ENCODE assay signal across 10 mouse cellular contexts in genomic region chr8:89007114-89007513, GRCm38 (mm10). TPM values are rescaled to one million over a fixed set of nuclear protein-coding genes. Genes with fewer than 3 reads are reported as not detected.
A peak's percentile ranks its signal among the peaks of the same experiment; 100 is the strongest.
DNase-seq lines count a peak whose midpoint lies in the region; ATAC-seq and TF ChIP-seq lines count a peak whose summit lies in the region.
"Had no signal": no experiment of that assay in that cellular context is flagged by ENCODE, and none has a peak within 500 bp of the region (broad histone marks: within the 10 kb centered on the region; RNA-seq: fewer than 3 reads in every experiment).

No protein-coding gene starts in this region.

- DNase-seq in liver, embryonic 11.5 days (ENCODE audit: low spot score) = no peak
- no peak for DNase-seq in liver
- no peak for DNase-seq in hindbrain, embryonic 14.5 days (ENCODE audit: low spot score)
- no peak for DNase-seq in liver, embryonic 14.5 days (ENCODE audit: low read depth in 3 of 3, low spot score in 3 of 3)
- no peak for DNase-seq in left cerebral cortex, adult 9 months (ENCODE audit: low spot score in 2 of 2)
- no peak for DNase-seq in adrenal gland, postnatal 36 days
- no peak for DNase-seq in urinary bladder, adult 2 months (ENCODE audit: low spot score)
- DNase-seq: cerebellum, adult 8-10 months; right cerebral cortex, postnatal 14 days had no signal

- no peaks in the 10 kb centered on the region for H3K36me3 ChIP-seq in liver, embryonic 11.5 days (ENCODE audit: control insufficient read depth, insufficient read depth, low read length)
- H3K36me3 ChIP-seq in hindbrain, embryonic 14.5 days (replicated peaks; ENCODE audit: control insufficient read depth, insufficient read depth) = no peaks in the 10 kb centered on the region
- no peaks in the 10 kb centered on the region for H3K36me3 ChIP-seq in liver, embryonic 14.5 days (replicated peaks; ENCODE audit: control insufficient read depth, insufficient read depth, low read depth)
- no peaks in the 10 kb centered on the region for H3K36me3 ChIP-seq in stomach, embryonic 16.5 days (ENCODE audit: control insufficient read depth, insufficient read depth, low read length)

- no peaks in the 10 kb centered on the region; the same call in 1 of the 2 replicates for H3K4me1 ChIP-seq in liver, embryonic 11.5 days (replicated peaks; ENCODE audit: control insufficient read depth, insufficient read depth, low read length)
- 0 out of 2 replicates have a peak, but pooled peaks cover 12% of the 10 kb centered on the region for H3K4me1 ChIP-seq in hindbrain, embryonic 14.5 days (replicated peaks; ENCODE audit: control insufficient read depth, insufficient read depth, low read length)
- H3K4me1 ChIP-seq in liver, embryonic 14.5 days (replicated peaks; ENCODE audit: control insufficient read depth in 2 of 2, insufficient read depth in 2 of 2, low read length in 1 of 2) = peaks cover 0 to 5% of the 10 kb centered on the region in 2 experiments; a peak in 1 of 4 replicates
- peaks cover 12% of the 10 kb centered on the region for H3K4me1 ChIP-seq in stomach, embryonic 16.5 days (ENCODE audit: control insufficient read depth, insufficient read depth, low read length)

- ATAC-seq in liver, embryonic 11.5 days (replicated peaks; ENCODE audit: low FRiP score) = no peak
- no peak for ATAC-seq in hindbrain, embryonic 14.5 days (ENCODE audit: low FRiP score)
- no peak for ATAC-seq in liver, embryonic 14.5 days (ENCODE audit: insufficient read depth)
- ATAC-seq in stomach, embryonic 16.5 days (ENCODE audit: insufficient read depth, low FRiP score) = no peak

- H3K9me3 ChIP-seq in liver, embryonic 11.5 days (ENCODE audit: control insufficient read depth, low read length) = no peaks in the 10 kb centered on the region
- H3K9me3 ChIP-seq in hindbrain, embryonic 14.5 days (ENCODE audit: control insufficient read depth, low read length) = no peaks in the 10 kb centered on the region
- no peaks in the 10 kb centered on the region for H3K9me3 ChIP-seq in liver, embryonic 14.5 days (ENCODE audit: control insufficient read depth, low read length)
- no peaks in the 10 kb centered on the region for H3K9me3 ChIP-seq in stomach, embryonic 16.5 days (replicated peaks; ENCODE audit: control insufficient read depth, low read length)

- H3K9ac ChIP-seq in liver, embryonic 11.5 days (ENCODE audit: low read depth, low read length) = no peak overlapping the region
- peak overlapping the region; percentile 57 for H3K9ac ChIP-seq in hindbrain, embryonic 14.5 days
- no peak overlapping the region for H3K9ac ChIP-seq in liver, embryonic 14.5 days (replicated peaks)
- H3K9ac ChIP-seq in stomach, embryonic 16.5 days (ENCODE audit: low read length) = no peak overlapping the region

- peaks cover 31% of the 10 kb centered on the region for H3K27me3 ChIP-seq in liver, embryonic 11.5 days (replicated peaks; ENCODE audit: control insufficient read depth, insufficient read depth, low read length)
- peaks cover 23% of the 10 kb centered on the region for H3K27me3 ChIP-seq in hindbrain, embryonic 14.5 days (ENCODE audit: control insufficient read depth, insufficient read depth, low read length)
- H3K27me3 ChIP-seq in liver, embryonic 14.5 days (ENCODE audit: control insufficient read depth, insufficient read depth, low read length) = peaks cover 21% of the 10 kb centered on the region
- H3K27me3 ChIP-seq in stomach, embryonic 16.5 days (ENCODE audit: control insufficient read depth, insufficient read depth, low read length) = peaks cover 21% of the 10 kb centered on the region

- peak overlapping the region; percentile 75 for H3K4me2 ChIP-seq in liver, embryonic 11.5 days
- peak overlapping the region; percentile 97 for H3K4me2 ChIP-seq in hindbrain, embryonic 14.5 days (replicated peaks)
- H3K4me2 ChIP-seq in liver, embryonic 14.5 days (ENCODE audit: low read depth) = peak overlapping the region; percentile 54; the same call in 1 of the 2 replicates
- H3K4me2 ChIP-seq in stomach, embryonic 16.5 days (ENCODE audit: low read depth, low read length) = peak overlapping the region; percentile 86; the same call in 1 of the 2 replicates

- no peak overlapping the region for H3K27ac ChIP-seq in liver, embryonic 11.5 days (ENCODE audit: low read depth, low read length)
- no peak overlapping the region for H3K27ac ChIP-seq in hindbrain, embryonic 14.5 days
- H3K27ac ChIP-seq in liver, embryonic 14.5 days = no peak overlapping the region
- H3K27ac ChIP-seq in stomach, embryonic 16.5 days (ENCODE audit: low read length) = no peak overlapping the region

- no peak for TF ChIP-seq EP300 in liver, embryonic 14.5 days (IDR thresholded peaks at IDR 0.05; ENCODE audit: low read depth)

- no peak overlapping the region for H3K4me3 ChIP-seq in liver, embryonic 11.5 days (ENCODE audit: low read depth, low read length)
- peak overlapping the region; percentile 45; the same call in 1 of the 2 replicates for H3K4me3 ChIP-seq in hindbrain, embryonic 14.5 days (replicated peaks; ENCODE audit: low read length)
- no peak overlapping the region for H3K4me3 ChIP-seq in liver, embryonic 14.5 days (ENCODE audit: insufficient read depth in 1 of 2, low read depth in 2 of 2, low read length in 2 of 2)
- H3K4me3 ChIP-seq in stomach, embryonic 16.5 days (replicated peaks; ENCODE audit: low read length) = no peak overlapping the region

- whole genome bisulfite sequencing in liver, embryonic 11.5 days = under 1% methylated on average over 8 of the region's 8 CpGs
- under 1% methylated on average over 8 of the region's 8 CpGs for WGBS in hindbrain, embryonic 14.5 days
- 0% methylated on average over 8 of the region's 8 CpGs for WGBS in liver, embryonic 14.5 days (ENCODE audit: insufficient replicate concordance)
- 0% methylated on average over 8 of the region's 8 CpGs for WGBS in stomach, embryonic 16.5 days

- no peak for TF ChIP-seq CTCF in liver, embryonic 14.5 days (IDR thresholded peaks at IDR 0.05; ENCODE audit: low read depth)

RNA-seq across cellular contexts. Expression of gene Sall1, which starts 36.8 kb away (rescaled TPM):
- 2.4 and 2.6 TPM in 2 replicates for polyA plus RNA-seq in liver, embryonic 11.5 days (2014; fragmentation: Nextera tagmentation; extraction: Ambion mirVana)
- polyA plus RNA-seq in hindbrain, embryonic 14.5 days (2014; fragmentation: Nextera tagmentation; extraction: Ambion mirVana) = 9.7 and 9.9 TPM in 2 replicates
- polyA plus RNA-seq in liver, embryonic 14.5 days (2012; rRNA removed) = 1.6 and 1.7 TPM in 2 replicates
- polyA plus RNA-seq in liver, embryonic 14.5 days (2014; fragmentation: Nextera tagmentation; extraction: Ambion mirVana) = 1.0 and 1.1 TPM in 2 replicates
- 1.1 and 1.5 TPM in 2 replicates for polyA plus RNA-seq in stomach, embryonic 16.5 days (2015; fragmentation: Nextera tagmentation; extraction: Ambion mirVana)
- total RNA-seq in adrenal gland, postnatal 36 days (2021) = not detected
- 0.03 TPM in 2 replicates for polyA plus RNA-seq in urinary bladder, adult 2 months (2012; rRNA removed)
